Mouse (Mus musculus) embryonic fibroblast, embryonic 13.5 days (primary cell): ENCODE measurements around the gene 4930452B06Rik.

Experiments used
- CTCF ChIP-seq: IDR thresholded peaks from 2 replicates; pipeline ENCODE4 v1.5.1; 2011; ENCODE audit warnings: mild to moderate bottlenecking, control low read depth, low read length, moderate library complexity, borderline replicate concordance; ENCODE audit not compliant: insufficient read depth
- POLR2A ChIP-seq: IDR thresholded peaks from 2 replicates; pipeline ENCODE4 v1.6.1; 2011; ENCODE audit warnings: low read depth, mild to moderate bottlenecking, control low read depth, low read length, moderate library complexity

- TF ChIP-seq POLR2A (no peak), CTCF (no peak)
Observed at GRCm38 (mm10) chr14:8398507-8398906, 267.5 kb downstream of the 4930452B06Rik start.
